Mouse (Mus musculus): ENCODE measurements around the gene Mettl27. TPM values are rescaled to one million over a fixed set of nuclear protein-coding genes. Genes with fewer than 3 reads are reported as not detected.

Mettl27 gene
- polyA plus RNA-seq, 2 experiments, result 14.8 to 18.9 TPM

DNA sequence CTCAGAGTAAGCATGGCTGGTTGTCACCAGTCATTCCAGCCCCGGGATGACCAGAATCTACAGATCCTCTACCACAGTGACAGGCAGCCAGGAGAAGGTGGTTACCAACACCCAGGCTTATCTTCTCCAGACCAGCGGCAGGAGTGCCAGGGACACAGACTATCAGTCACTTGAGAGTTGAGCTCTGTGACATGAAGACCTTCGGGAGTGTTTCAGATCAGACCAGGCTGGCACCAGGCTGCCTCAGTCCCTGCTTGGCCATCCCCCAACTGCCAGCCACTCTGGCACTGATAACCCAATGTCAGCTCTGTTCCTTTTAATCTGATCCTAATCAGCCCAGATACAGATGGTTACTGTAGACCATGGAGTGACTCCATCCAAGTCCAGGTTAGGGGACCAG lies 13.1 kb upstream of the Mettl27 start:
- Histone ChIP-seq H3K9me3 (ENCODE audit: control insufficient read depth, low read length) (no peaks in the 10 kb centered on the region), H3K27me3 (ENCODE audit: control insufficient read depth, insufficient read depth, low read length) (no peaks in the 10 kb centered on the region), H3K27ac (replicated peaks; ENCODE audit: low read depth, low read length) (no peak overlapping the region), H3K36me3 (ENCODE audit: control insufficient read depth, insufficient read depth, low read length) (no peaks in the 10 kb centered on the region), H3K4me3 (replicated peaks; ENCODE audit: low read length) (no peak overlapping the region), H3K9ac (ENCODE audit: low read depth, low read length, severe bottlenecking) (no peak overlapping the region), H3K4me1 (ENCODE audit: control insufficient read depth, insufficient read depth, low read length) (no peaks in the 10 kb centered on the region), H3K4me2 (replicated peaks; ENCODE audit: low read depth, low read length, severe bottlenecking) (no peak overlapping the region)
- 88% methylated on average over 3 of the region's 3 CpGs for WGBS
- no peak for TF ChIP-seq POLR2A (IDR thresholded peaks at IDR 0.05; ENCODE audit: borderline replicate concordance, extremely low read depth, insufficient read depth, insufficient read length)
- DNase-seq (ENCODE audit: low spot score) (no peak), ATAC-seq (ENCODE audit: low FRiP score, low read depth) (no peak)

DNA sequence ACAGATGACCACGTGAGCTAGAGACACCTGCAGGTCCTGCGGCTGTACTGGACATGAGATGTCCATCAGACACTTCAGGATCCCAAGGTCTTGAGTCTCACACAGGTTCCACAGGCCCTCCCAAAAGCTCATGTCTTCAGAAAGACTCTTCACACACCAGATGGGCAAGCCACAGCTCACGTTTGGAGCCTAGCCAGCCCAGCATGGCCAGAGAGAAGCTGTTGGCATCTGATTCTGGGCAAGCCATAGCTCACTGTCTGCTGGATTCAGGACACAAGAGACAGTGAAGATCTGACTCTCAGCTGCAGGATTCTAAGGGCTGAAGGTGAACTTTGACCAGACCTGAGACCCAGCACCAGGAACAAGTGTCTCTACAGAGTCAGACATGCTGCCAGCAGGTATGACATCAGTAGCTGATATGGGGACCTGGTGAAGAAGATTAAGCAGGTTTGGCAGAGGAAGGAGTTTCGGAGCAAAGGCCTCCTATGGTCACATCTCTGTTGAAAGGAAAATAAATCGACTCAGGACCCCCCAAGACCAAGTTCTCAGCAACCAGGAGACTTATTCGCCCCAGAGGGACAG lies 12.0 kb upstream of the Mettl27 start:
- no peak for TF ChIP-seq POLR2A (IDR thresholded peaks at IDR 0.05; ENCODE audit: borderline replicate concordance, extremely low read depth, insufficient read depth, insufficient read length)
- Histone ChIP-seq H3K27ac (replicated peaks; ENCODE audit: low read depth, low read length) (no peak overlapping the region), H3K27me3 (ENCODE audit: control insufficient read depth, insufficient read depth, low read length) (no peaks in the 10 kb centered on the region), H3K9ac (ENCODE audit: low read depth, low read length, severe bottlenecking) (no peak overlapping the region), H3K36me3 (ENCODE audit: control insufficient read depth, insufficient read depth, low read length) (no peaks in the 10 kb centered on the region), H3K9me3 (ENCODE audit: control insufficient read depth, low read length) (no peaks in the 10 kb centered on the region), H3K4me3 (replicated peaks; ENCODE audit: low read length) (no peak overlapping the region), H3K4me2 (replicated peaks; ENCODE audit: low read depth, low read length, severe bottlenecking) (no peak overlapping the region), H3K4me1 (ENCODE audit: control insufficient read depth, insufficient read depth, low read length) (no peaks in the 10 kb centered on the region)
- DNase-seq (ENCODE audit: low spot score) (no peak), ATAC-seq (ENCODE audit: low FRiP score, low read depth) (no peak)
- 77% methylated on average over 6 of the region's 6 CpGs for WGBS

DNA sequence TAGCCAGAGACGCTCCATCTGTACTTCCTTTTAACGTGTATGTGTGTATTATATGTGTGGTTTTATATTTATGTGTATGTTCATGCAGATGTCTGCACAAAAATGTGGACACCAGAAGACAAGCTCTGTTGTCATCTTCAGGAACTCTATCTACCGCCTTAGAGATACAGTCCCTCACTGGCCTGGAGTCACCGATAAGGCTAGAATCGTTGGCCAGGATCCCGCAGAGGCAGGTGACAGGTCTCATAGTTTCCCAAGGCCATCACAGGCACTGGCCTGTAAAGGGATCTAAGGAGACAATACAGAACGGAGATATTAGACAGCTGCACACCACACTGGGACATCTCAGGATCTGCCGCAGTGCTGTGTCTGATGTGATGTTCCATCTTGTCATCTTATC lies 11.1 kb upstream of the Mettl27 start:
- WGBS, result 91% methylated on average over 8 of the region's 8 CpGs
- no peak overlapping the region for H3K9ac ChIP-seq (ENCODE audit: low read depth, low read length, severe bottlenecking)
- no peak for DNase-seq (ENCODE audit: low spot score)

DNA sequence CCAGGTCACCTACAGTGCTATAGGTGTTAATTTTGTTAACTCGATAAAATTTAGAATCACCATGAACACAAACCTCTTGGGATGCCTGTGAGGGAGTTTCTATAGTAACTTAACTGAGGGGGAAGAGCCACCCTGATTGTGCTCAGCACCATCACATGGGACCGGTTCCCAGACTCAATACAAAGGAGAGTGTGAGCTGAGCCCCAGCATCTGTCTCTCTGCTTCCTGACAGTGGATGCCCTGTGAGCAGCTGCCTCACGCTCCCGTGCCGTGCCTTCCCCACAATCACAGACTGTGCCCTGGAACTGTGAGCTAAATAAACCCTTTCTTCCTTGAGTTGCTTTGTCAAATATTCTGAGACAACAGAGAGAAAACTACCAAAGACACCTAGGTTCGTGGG lies 9.0 kb upstream of the Mettl27 start:
- H3K9ac ChIP-seq (ENCODE audit: low read depth, low read length, severe bottlenecking), result no peak overlapping the region
- H3K9me3 ChIP-seq (ENCODE audit: control insufficient read depth, low read length), result no peaks in the 10 kb centered on the region
- H3K4me2 ChIP-seq (replicated peaks; ENCODE audit: low read depth, low read length, severe bottlenecking), result no peak overlapping the region
- no peaks in the 10 kb centered on the region for H3K27me3 ChIP-seq (ENCODE audit: control insufficient read depth, insufficient read depth, low read length)
- H3K4me3 ChIP-seq (replicated peaks; ENCODE audit: low read length), result no peak overlapping the region
- DNase-seq (ENCODE audit: low spot score) (no peak), ATAC-seq (ENCODE audit: low FRiP score, low read depth) (no peak)
- no peaks in the 10 kb centered on the region for H3K36me3 ChIP-seq (ENCODE audit: control insufficient read depth, insufficient read depth, low read length)
- H3K27ac ChIP-seq (replicated peaks; ENCODE audit: low read depth, low read length), result no peak overlapping the region
- H3K4me1 ChIP-seq (ENCODE audit: control insufficient read depth, insufficient read depth, low read length), result no peaks in the 10 kb centered on the region
- 71% methylated on average over 6 of the region's 6 CpGs for WGBS
- TF ChIP-seq POLR2A (IDR thresholded peaks at IDR 0.05; ENCODE audit: borderline replicate concordance, extremely low read depth, insufficient read depth, insufficient read length), result no peak

More for the DNA sequence above, 11.1 kb upstream of the Mettl27 start:
- no peaks in the 10 kb centered on the region for H3K27me3 ChIP-seq (ENCODE audit: control insufficient read depth, insufficient read depth, low read length)
- H3K9me3 ChIP-seq (ENCODE audit: control insufficient read depth, low read length), result no peaks in the 10 kb centered on the region
- H3K36me3 ChIP-seq (ENCODE audit: control insufficient read depth, insufficient read depth, low read length), result no peaks in the 10 kb centered on the region
- no peak overlapping the region for H3K27ac ChIP-seq (replicated peaks; ENCODE audit: low read depth, low read length)
- no peak overlapping the region for H3K4me3 ChIP-seq (replicated peaks; ENCODE audit: low read length)
- no peaks in the 10 kb centered on the region for H3K4me1 ChIP-seq (ENCODE audit: control insufficient read depth, insufficient read depth, low read length)
- no peak for TF ChIP-seq POLR2A (IDR thresholded peaks at IDR 0.05; ENCODE audit: borderline replicate concordance, extremely low read depth, insufficient read depth, insufficient read length)
- H3K4me2 ChIP-seq (replicated peaks; ENCODE audit: low read depth, low read length, severe bottlenecking), result no peak overlapping the region
- ATAC-seq (ENCODE audit: low FRiP score, low read depth), result no peak

DNA sequence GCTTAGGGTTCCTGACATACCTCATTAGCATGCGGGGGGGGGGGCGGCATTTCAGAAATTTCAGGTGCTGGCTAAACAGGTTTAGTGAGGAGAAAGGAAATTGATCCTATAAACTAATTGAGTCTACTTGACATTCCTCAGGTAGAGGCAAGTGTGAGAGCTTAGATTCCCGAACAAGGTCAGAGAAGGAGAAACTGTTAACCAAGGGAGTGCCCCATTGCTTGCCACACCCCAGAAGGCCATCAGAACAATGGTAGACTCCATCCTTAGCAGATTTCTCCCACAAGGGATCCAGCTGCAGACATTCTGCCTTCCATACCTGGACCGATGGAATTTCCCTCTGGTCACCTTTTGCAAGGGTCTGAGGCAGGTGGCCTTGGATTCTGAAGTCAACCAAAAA lies 5.4 kb upstream of the Mettl27 start:
- no peaks in the 10 kb centered on the region for H3K4me1 ChIP-seq (ENCODE audit: control insufficient read depth, insufficient read depth, low read length)
- DNase-seq (ENCODE audit: low spot score), result no peak
- H3K36me3 ChIP-seq (ENCODE audit: control insufficient read depth, insufficient read depth, low read length), result no peaks in the 10 kb centered on the region
- no peak overlapping the region for H3K27ac ChIP-seq (replicated peaks; ENCODE audit: low read depth, low read length)
- H3K9ac ChIP-seq (ENCODE audit: low read depth, low read length, severe bottlenecking), result no peak overlapping the region
- H3K4me2 ChIP-seq (replicated peaks; ENCODE audit: low read depth, low read length, severe bottlenecking), result no peak overlapping the region
- H3K27me3 ChIP-seq (ENCODE audit: control insufficient read depth, insufficient read depth, low read length), result no peaks in the 10 kb centered on the region
- no peaks in the 10 kb centered on the region for H3K9me3 ChIP-seq (ENCODE audit: control insufficient read depth, low read length)
- no peak for ATAC-seq (ENCODE audit: low FRiP score, low read depth)
- WGBS, result 72% methylated on average over 4 of the region's 4 CpGs
- H3K4me3 ChIP-seq (replicated peaks; ENCODE audit: low read length), result no peak overlapping the region
- TF ChIP-seq POLR2A (IDR thresholded peaks at IDR 0.05; ENCODE audit: borderline replicate concordance, extremely low read depth, insufficient read depth, insufficient read length), result no peak

DNA sequence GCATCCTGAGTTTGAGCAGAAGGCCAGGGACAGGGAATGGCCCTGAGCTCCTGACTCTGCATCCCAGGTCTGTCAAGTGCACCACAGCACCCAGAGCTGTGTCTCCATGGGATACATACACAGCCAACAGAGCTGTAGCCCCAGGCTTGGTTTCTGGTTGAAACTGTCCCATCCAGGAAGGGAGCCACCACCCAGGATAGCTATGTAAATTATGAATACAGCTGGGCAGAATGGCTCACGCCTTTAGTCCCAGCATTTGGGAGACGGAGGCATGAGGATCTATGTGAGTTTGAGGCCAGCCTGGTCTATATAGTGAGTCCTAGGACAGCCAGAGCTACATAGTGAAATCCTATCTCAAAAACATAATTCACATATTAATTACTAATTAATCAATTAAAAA lies 2.2 kb upstream of the Mettl27 start:
- H3K4me1 ChIP-seq (ENCODE audit: control insufficient read depth, insufficient read depth, low read length), result no peaks in the 10 kb centered on the region
- no peaks in the 10 kb centered on the region for H3K36me3 ChIP-seq (ENCODE audit: control insufficient read depth, insufficient read depth, low read length)
- no peak overlapping the region for H3K4me3 ChIP-seq (replicated peaks; ENCODE audit: low read length)
- H3K27me3 ChIP-seq (ENCODE audit: control insufficient read depth, insufficient read depth, low read length), result no peaks in the 10 kb centered on the region
- H3K4me2 ChIP-seq (replicated peaks; ENCODE audit: low read depth, low read length, severe bottlenecking), result no peak overlapping the region
- no peak for ATAC-seq (ENCODE audit: low FRiP score, low read depth)
- no peak overlapping the region for H3K9ac ChIP-seq (ENCODE audit: low read depth, low read length, severe bottlenecking)
- WGBS, result 91% methylated on average over 2 of the region's 2 CpGs
- DNase-seq (ENCODE audit: low spot score), result no peak
- TF ChIP-seq POLR2A (IDR thresholded peaks at IDR 0.05; ENCODE audit: borderline replicate concordance, extremely low read depth, insufficient read depth, insufficient read length), result no peak
- H3K9me3 ChIP-seq (ENCODE audit: control insufficient read depth, low read length), result no peaks in the 10 kb centered on the region
- H3K27ac ChIP-seq (replicated peaks; ENCODE audit: low read depth, low read length), result no peak overlapping the region

All from limb, embryonic 14.5 days (tissue).